Mouse (Mus musculus) Patski (cell line): ENCODE measurements at regions not wholly inside any gene's neighbourhood (a gene's known extent, or its start where the extent isn't known, plus 50 kb on each side); places are given as distances from the start of the nearest gene placed in this dataset.

ENCODE experiments used
- ATAC-seq: fragments of 100-300 bp; one replicate; pipeline ENCODE4 v1.8.0; 2021
- CTCF ChIA-PET: fragments of 350-600 bp; sonication (Branson Sonifier 250); formaldehyde crosslinking; loops from one replicate; lab custom pipeline; 2022; ENCODE audit warnings: inconsistent platforms; lab: Charles Lee
- POLR2A ChIA-PET: fragments of 350-600 bp; sonication (Branson Sonifier 250); formaldehyde crosslinking; loops from one replicate; lab custom pipeline; 2022; ENCODE audit warnings: antibody characterized with exemption, inconsistent platforms; lab: Charles Lee
- DNase-seq: peaks from one replicate; pipeline ENCODE4 v3.0.0-alpha.2; 2011; ENCODE audit warnings: low read depth, low spot score
- H3K27me3 ChIP-seq: fragments of 371-371 bp; one replicate; pipeline ENCODE4 v1.5.1; 2021
- CTCF ChIP-seq: fragments of 100-300 bp; IDR thresholded peaks from one replicate; pipeline ENCODE4 v1.5.1; 2021
- in situ Hi-C: fragments of 300-500 bp; cut with MboI; formaldehyde crosslinking; loops from 3 replicates; pipeline ENCODE4 v1.11.1; 2018; ENCODE audit warnings: low pct_unique_long_range_greater_than_20kb, mixed read lengths

- DNase-seq, result no peak
Measured at GRCm38 (mm10) chr7:94046029-94046428, 966.4 kb downstream of the Fam181b start.

GRCm38 (mm10) chr7:94061814-94062545 lies 982.3 kb downstream of the Fam181b start:
- H3K27me3 ChIP-seq, result no peaks in the 10 kb centered on the region
- no peak for DNase-seq
- ChIA-PET CTCF (interaction anchor here (1.4 kb wide), 1 partner anchor 16 kb away, joined by 4 read pairs; no protein-coding TSS in a partner anchor), POLR2A (no interaction called here)
- no peak for TF ChIP-seq CTCF
- in situ Hi-C loops, result no loop called here
- ATAC-seq, result no peak

More at GRCm38 (mm10) chr7:94046029-94046428, 966.4 kb downstream of the Fam181b start:
- H3K27me3 ChIP-seq, result no peaks in the 10 kb centered on the region
- in situ Hi-C loops, result loop anchor here (10.0 kb wide), 1 partner anchor 921 kb away; no protein-coding TSS in a partner anchor
- POLR2A ChIA-PET, result no interaction called here
- peak; percentile 44 for ATAC-seq
- TF ChIP-seq CTCF, result peak; percentile 46
- CTCF ChIA-PET, result interaction anchor here (1.5 kb wide), 2 partner anchors 15 to 16 kb away, joined by 4 read pairs; no protein-coding TSS in a partner anchor
